Mouse (Mus musculus): ENCODE data around the gene Gfod2. TPM values are rescaled to one million over a fixed set of nuclear protein-coding genes. Genes with fewer than 3 reads are reported as not detected.

Gene Gfod2
- polyA plus RNA-seq, 1 experiment from 2014 or later, result 100 TPM

GRCm38 (mm10) chr8:105687512-105687911, 71.0 kb downstream of the Gfod2 start:
- Histone ChIP-seq H3K4me3 (no peak overlapping the region), H3K27me3 (replicated peaks) (no peaks in the 10 kb centered on the region), H3K36me3 (replicated peaks) (peaks cover 15% of the 10 kb centered on the region; the same call in 1 of the 2 replicates), H3K9me3 (no peaks in the 10 kb centered on the region), H3K9ac (no peak overlapping the region), H3K27ac (no peak overlapping the region), H3K4me1 (no peaks in the 10 kb centered on the region), H3K4me2 (no peak overlapping the region)
- WGBS, result 57% methylated on average over 8 of the region's 8 CpGs
- ATAC-seq (replicated peaks), result no peak

DNA sequence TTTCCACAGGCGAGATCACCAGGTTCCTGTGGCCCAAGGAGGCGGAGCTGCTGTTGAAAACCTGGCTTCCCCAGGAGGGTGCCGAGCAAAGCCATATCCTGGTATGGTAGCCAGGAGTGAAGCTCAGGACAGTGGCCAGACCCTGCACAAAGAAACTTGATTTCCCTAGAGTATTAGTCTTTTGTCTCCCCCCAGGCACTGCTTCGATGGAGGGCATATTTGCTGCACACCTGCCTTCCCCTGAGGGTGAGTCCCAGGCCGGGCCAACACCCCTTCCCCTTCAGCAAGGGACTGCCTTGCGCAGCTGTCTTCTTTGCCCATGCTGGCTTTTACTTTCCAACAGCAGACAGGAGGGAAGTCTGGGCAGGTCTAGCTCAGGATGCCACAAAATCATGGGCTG, 71.9 kb downstream of the Gfod2 start:
- no peak for ATAC-seq (replicated peaks)
- WGBS, result 59% methylated on average over 6 of the region's 6 CpGs
- Histone ChIP-seq H3K4me2 (no peak overlapping the region), H3K9me3 (no peaks in the 10 kb centered on the region), H3K27me3 (replicated peaks) (no peaks in the 10 kb centered on the region), H3K4me1 (no peaks in the 10 kb centered on the region), H3K9ac (no peak overlapping the region), H3K4me3 (no peak overlapping the region), H3K36me3 (replicated peaks) (peaks cover 23% of the 10 kb centered on the region; the same call in 1 of the 2 replicates), H3K27ac (no peak overlapping the region)

- WGBS, result 13% methylated on average over 26 of the region's 26 CpGs
- no peaks in the 10 kb centered on the region for H3K9me3 ChIP-seq
- no peak within 1 kb of the TSS for H3K4me3 ChIP-seq
- no peak within 1 kb of the TSS for H3K9ac ChIP-seq
- H3K4me1 ChIP-seq, result no peaks in the 10 kb centered on the region
- peaks cover 30% of the 10 kb centered on the region; the same call in 1 of the 2 replicates for H3K36me3 ChIP-seq (replicated peaks)
- H3K27ac ChIP-seq, result no peak within 1 kb of the TSS
- H3K4me2 ChIP-seq, result 0 out of 2 replicates have a peak within 1 kb of the TSS, but pooled peaks have one; percentile 7
- no peaks in the 10 kb centered on the region for H3K27me3 ChIP-seq (replicated peaks)
- ATAC-seq (replicated peaks), result peak; percentile 31; the same call in 1 of the 2 replicates
These were observed 72.6 kb downstream of the Gfod2 start, which contains the start of gene Carmil2 for GRCm38 (mm10) chr8:105685796-105686308. Gene Carmil2 (plus strand): TSS chr8:105686274.

GRCm38 (mm10) chr8:105685325-105685724, 73.1 kb downstream of the Gfod2 start:
- H3K36me3 ChIP-seq (replicated peaks), result peaks cover 35% of the 10 kb centered on the region; the same call in 1 of the 2 replicates
- H3K4me3 ChIP-seq, result no peak overlapping the region
- H3K9me3 ChIP-seq, result no peaks in the 10 kb centered on the region
- 78% methylated on average over 7 of the region's 7 CpGs for WGBS
- H3K9ac ChIP-seq, result no peak overlapping the region
- H3K4me1 ChIP-seq, result no peaks in the 10 kb centered on the region
- H3K27ac ChIP-seq, result no peak overlapping the region
- no peak for ATAC-seq (replicated peaks)
- H3K4me2 ChIP-seq, result no peak overlapping the region
- H3K27me3 ChIP-seq (replicated peaks), result no peaks in the 10 kb centered on the region

- H3K9me3 ChIP-seq, result no peaks in the 10 kb centered on the region
- no peak overlapping the region for H3K9ac ChIP-seq
- H3K4me2 ChIP-seq, result no peak overlapping the region
- no peak overlapping the region for H3K27ac ChIP-seq
- WGBS, result 95% methylated on average over 1 of the region's 1 CpGs
- no peak overlapping the region for H3K4me3 ChIP-seq
- H3K27me3 ChIP-seq (replicated peaks), result no peaks in the 10 kb centered on the region
- H3K4me1 ChIP-seq, result no peaks in the 10 kb centered on the region
- H3K36me3 ChIP-seq (replicated peaks), result peaks cover 71% of the 10 kb centered on the region
- no peak for ATAC-seq (replicated peaks)
These were observed 80.6 kb downstream of the Gfod2 start for GRCm38 (mm10) chr8:105677891-105678290.

Other genes with a start within 250 kb of the Gfod2 start
- gene Hsd11b2, start 239.9 kb downstream of the Gfod2 start, polyA plus RNA-seq (2015; fragmentation: Nextera tagmentation; extraction: Ambion mirVana), result 4.7 and 4.9 TPM in 2 replicates
- 234 and 240 TPM in 2 replicates for gene Atp6v0d1, start 192.6 kb downstream of the Gfod2 start, polyA plus RNA-seq (2015; fragmentation: Nextera tagmentation; extraction: Ambion mirVana)
- 35.4 and 36.5 TPM in 2 replicates for gene Ripor1, start 153.4 kb downstream of the Gfod2 start, polyA plus RNA-seq (2015; fragmentation: Nextera tagmentation; extraction: Ambion mirVana)
- 108 and 129 TPM in 2 replicates for gene Ctcf, start 122.1 kb downstream of the Gfod2 start, polyA plus RNA-seq (2015; fragmentation: Nextera tagmentation; extraction: Ambion mirVana)
- gene Agrp, start 121.3 kb downstream of the Gfod2 start, polyA plus RNA-seq (2015; fragmentation: Nextera tagmentation; extraction: Ambion mirVana), result 1.0 and 1.1 TPM in 2 replicates
- 24.9 and 25.6 TPM in 2 replicates for gene Carmil2, start 72.4 kb downstream of the Gfod2 start, polyA plus RNA-seq (2015; fragmentation: Nextera tagmentation; extraction: Ambion mirVana)
- 104 and 106 TPM in 2 replicates for gene Acd, start 57.6 kb downstream of the Gfod2 start, polyA plus RNA-seq (2015; fragmentation: Nextera tagmentation; extraction: Ambion mirVana)
- 51.6 and 51.8 TPM in 2 replicates for gene Pard6a, start 57.5 kb downstream of the Gfod2 start, polyA plus RNA-seq (2015; fragmentation: Nextera tagmentation; extraction: Ambion mirVana)
- 0.28 and 0.43 TPM in 2 replicates for gene 4933405L10Rik, start 51.0 kb downstream of the Gfod2 start, polyA plus RNA-seq (2015; fragmentation: Nextera tagmentation; extraction: Ambion mirVana)
- 12.9 and 16.1 TPM in 2 replicates for gene Enkd1, start 50.5 kb downstream of the Gfod2 start, polyA plus RNA-seq (2015; fragmentation: Nextera tagmentation; extraction: Ambion mirVana)
- gene Ranbp10, start 68.7 kb upstream of the Gfod2 start, polyA plus RNA-seq (2015; fragmentation: Nextera tagmentation; extraction: Ambion mirVana), result 11.8 and 13.6 TPM in 2 replicates
- gene Tsnaxip1, start 69.1 kb upstream of the Gfod2 start, polyA plus RNA-seq (2015; fragmentation: Nextera tagmentation; extraction: Ambion mirVana), result 0.64 and 1.0 TPM in 2 replicates
- 55.2 and 58.7 TPM in 2 replicates for gene Cenpt, start 94.6 kb upstream of the Gfod2 start, polyA plus RNA-seq (2015; fragmentation: Nextera tagmentation; extraction: Ambion mirVana)
- 56.2 and 58.6 TPM in 2 replicates for gene Thap11, start 96.5 kb upstream of the Gfod2 start, polyA plus RNA-seq (2015; fragmentation: Nextera tagmentation; extraction: Ambion mirVana)
- 148 and 152 TPM in 2 replicates for gene Nutf2, start 101.9 kb upstream of the Gfod2 start, polyA plus RNA-seq (2015; fragmentation: Nextera tagmentation; extraction: Ambion mirVana)
- 52.9 and 61.9 TPM in 2 replicates for gene Edc4, start 122.2 kb upstream of the Gfod2 start, polyA plus RNA-seq (2015; fragmentation: Nextera tagmentation; extraction: Ambion mirVana)
- 0.30 TPM in 1 of 2 replicates, not detected in the other for gene Nrn1l, start 134.9 kb upstream of the Gfod2 start, polyA plus RNA-seq (2015; fragmentation: Nextera tagmentation; extraction: Ambion mirVana)
- 11.6 and 13.7 TPM in 2 replicates for gene Pskh1, start 141.8 kb upstream of the Gfod2 start, polyA plus RNA-seq (2015; fragmentation: Nextera tagmentation; extraction: Ambion mirVana)
- 5.4 and 5.5 TPM in 2 replicates for gene Ctrl, start 175.2 kb upstream of the Gfod2 start, polyA plus RNA-seq (2015; fragmentation: Nextera tagmentation; extraction: Ambion mirVana)
- 64.3 and 65.3 TPM in 2 replicates for gene Psmb10, start 179.8 kb upstream of the Gfod2 start, polyA plus RNA-seq (2015; fragmentation: Nextera tagmentation; extraction: Ambion mirVana)
- gene Lcat, start 184.7 kb upstream of the Gfod2 start, polyA plus RNA-seq (2015; fragmentation: Nextera tagmentation; extraction: Ambion mirVana), result 1.6 and 2.0 TPM in 2 replicates
- 7.5 and 9.1 TPM in 2 replicates for gene Slc12a4, start 207.4 kb upstream of the Gfod2 start, polyA plus RNA-seq (2015; fragmentation: Nextera tagmentation; extraction: Ambion mirVana)
- gene Dpep3, start 220.8 kb upstream of the Gfod2 start, polyA plus RNA-seq (2015; fragmentation: Nextera tagmentation; extraction: Ambion mirVana), result not detected in 2 replicates
- gene Dus2, start 232.7 kb upstream of the Gfod2 start, polyA plus RNA-seq (2015; fragmentation: Nextera tagmentation; extraction: Ambion mirVana), result 29.0 and 30.8 TPM in 2 replicates
- gene Dpep2nb, start 247.3 kb upstream of the Gfod2 start, polyA plus RNA-seq (2015; fragmentation: Nextera tagmentation; extraction: Ambion mirVana), result 0.21 and 0.26 TPM in 2 replicates